Mouse (Mus musculus): Measurements from ENCODE around the gene Gm3415.
"Not testable (repeated sequence)": the region's sequence is repeated elsewhere in the genome, so short reads cannot be mapped to it uniquely, and the experiment has no call there.

Gm3415 gene

GRCm38 (mm10) chr5:146555836-146556235 is at the start of gene Gm3415:
Gm3415 (plus strand) TSS chr5:146556136.
- not testable (repeated sequence) for DNase-seq (ENCODE audit: low spot score)

- DNase-seq (ENCODE audit: low spot score): not testable (repeated sequence)
These were observed 42.1 kb upstream of the Gm3415 start, which contains the start of gene Gm3402 for GRCm38 (mm10) chr5:146513823-146514222. Gm3402 (plus strand) TSS chr5:146514123.

- DNase-seq (ENCODE audit: low spot score): not testable (repeated sequence)
These were observed 30.4 kb upstream of the Gm3415 start, which contains the start of gene Gm3404 for GRCm38 (mm10) chr5:146525501-146525900. Gm3404 (plus strand) TSS chr5:146525801.

- not testable (repeated sequence) for DNase-seq (ENCODE audit: low spot score)
These were observed 18.6 kb upstream of the Gm3415 start, which contains the start of gene Gm3409 for GRCm38 (mm10) chr5:146537347-146537746. Gm3409 (plus strand) TSS chr5:146537647.

GRCm38 (mm10) chr5:146564259-146564658 is 8.3 kb downstream of the Gm3415 start:
- no peak for DNase-seq (ENCODE audit: low spot score)

GRCm38 (mm10) chr5:146567054-146567453 is 11.1 kb downstream of the Gm3415 start:
- DNase-seq (ENCODE audit: low spot score): no peak

- DNase-seq (ENCODE audit: low spot score): not testable (repeated sequence)
These were observed 14.2 kb downstream of the Gm3415 start for GRCm38 (mm10) chr5:146570179-146570578.

GRCm38 (mm10) chr5:146571830-146572734 is 16.1 kb downstream of the Gm3415 start:
- DNase-seq (ENCODE audit: low spot score): not testable (repeated sequence)

- not testable (repeated sequence) for DNase-seq (ENCODE audit: low spot score)
These were observed 16.8 kb downstream of the Gm3415 start for GRCm38 (mm10) chr5:146572735-146573042.

GRCm38 (mm10) chr5:146576668-146577067 is 20.7 kb downstream of the Gm3415 start:
- no peak for DNase-seq (ENCODE audit: low spot score)

GRCm38 (mm10) chr5:146584156-146584477 is 28.2 kb downstream of the Gm3415 start:
- no peak for DNase-seq (ENCODE audit: low spot score)

- no peak for DNase-seq (ENCODE audit: low spot score)
These were observed 28.8 kb downstream of the Gm3415 start, which contains the start of gene Gpr12 for GRCm38 (mm10) chr5:146584478-146585306. Gpr12 (minus strand) TSS chr5:146585239.

GRCm38 (mm10) chr5:146585307-146585651 is 29.3 kb downstream of the Gm3415 start:
- DNase-seq (ENCODE audit: low spot score): no peak

GRCm38 (mm10) chr5:146586357-146587070 is 30.6 kb downstream of the Gm3415 start:
- DNase-seq (ENCODE audit: low spot score): no peak

- DNase-seq (ENCODE audit: low spot score): no peak
These were observed 35.1 kb downstream of the Gm3415 start for GRCm38 (mm10) chr5:146590987-146591386.

GRCm38 (mm10) chr5:146591636-146592035 is 35.7 kb downstream of the Gm3415 start:
- DNase-seq (ENCODE audit: low spot score): no peak

GRCm38 (mm10) chr5:146592580-146592979 is 36.6 kb downstream of the Gm3415 start:
- no peak for DNase-seq (ENCODE audit: low spot score)

- DNase-seq (ENCODE audit: low spot score): no peak
These were observed 40.9 kb downstream of the Gm3415 start for GRCm38 (mm10) chr5:146596612-146597502.

- DNase-seq (ENCODE audit: low spot score): no peak
These were observed 41.6 kb downstream of the Gm3415 start for GRCm38 (mm10) chr5:146597503-146597874.

- DNase-seq (ENCODE audit: low spot score): no peak
These were observed 42.5 kb downstream of the Gm3415 start for GRCm38 (mm10) chr5:146598215-146599119.
